Mouse (Mus musculus): ENCODE measurements around the gene Gm525. TPM values are rescaled to one million over a fixed set of nuclear protein-coding genes. Genes with fewer than 3 reads are reported as not detected.
A peak's percentile ranks its signal among the peaks of the same experiment; 100 is the strongest.
"Not testable (repeated sequence)": the region's sequence is repeated elsewhere in the genome, so short reads cannot be mapped to it uniquely, and the experiment has no call there.

The Gm525 gene
- total RNA-seq (2017): not detected in 2 replicates

DNA sequence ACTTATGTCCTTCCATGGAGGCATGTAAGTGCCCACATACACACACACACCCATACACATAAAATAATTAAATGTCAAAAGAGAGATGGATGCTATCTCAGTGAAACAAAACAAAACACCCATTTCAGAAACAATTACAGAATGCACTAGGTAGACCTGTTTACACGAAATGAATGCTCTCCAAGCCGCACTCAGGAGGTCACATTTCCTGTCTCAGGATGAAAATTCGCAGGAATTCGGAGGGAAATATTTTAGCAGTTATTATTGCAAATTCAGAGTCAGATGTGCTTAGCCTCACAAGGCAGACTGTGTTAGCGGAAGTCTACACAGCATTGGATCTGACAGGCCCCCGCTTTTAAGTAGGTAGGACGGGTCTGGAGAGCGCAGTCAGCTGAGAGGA, at the start of gene Gm525:
Gm525 (plus strand) TSS at position 301 of the 400 bp plus-strand sequence.
- no peak for ATAC-seq (replicated peaks; ENCODE audit: low read depth, poor library complexity, severe bottlenecking)

DNA sequence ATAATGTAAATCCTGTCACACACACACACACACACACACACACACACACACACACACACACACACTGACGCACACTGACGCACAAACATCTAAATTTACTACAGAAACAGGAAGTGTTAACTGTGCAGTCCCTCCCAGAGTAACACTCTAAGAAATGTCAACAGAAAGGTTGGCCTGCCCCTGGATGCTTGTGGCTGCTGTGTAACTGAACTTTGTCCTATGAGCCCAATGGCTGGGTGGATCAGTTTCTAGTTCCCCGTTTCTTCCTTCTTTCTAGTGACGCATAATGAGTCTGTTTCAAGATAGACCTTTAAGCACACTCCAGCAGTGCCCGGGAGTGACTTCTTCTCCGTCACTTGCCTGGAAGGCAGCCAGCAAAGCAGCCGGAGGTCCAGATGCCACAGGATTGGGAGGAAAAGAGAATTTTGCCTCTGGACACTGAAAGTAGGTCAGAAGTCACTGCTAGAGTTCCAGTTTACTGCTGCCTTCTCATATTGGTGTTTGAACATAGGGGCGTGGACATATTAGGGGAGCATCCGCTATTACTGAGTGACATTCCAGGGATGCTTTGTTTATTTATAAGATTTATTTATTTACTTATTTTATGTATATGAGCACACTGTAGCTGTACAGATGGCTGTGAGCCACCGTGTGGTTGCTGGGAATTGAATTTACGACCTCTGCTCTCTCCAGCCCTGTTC, 49.3 kb upstream of the Gm525 start:
- peak; percentile 79 for ATAC-seq (replicated peaks; ENCODE audit: low read depth, poor library complexity, severe bottlenecking)

DNA sequence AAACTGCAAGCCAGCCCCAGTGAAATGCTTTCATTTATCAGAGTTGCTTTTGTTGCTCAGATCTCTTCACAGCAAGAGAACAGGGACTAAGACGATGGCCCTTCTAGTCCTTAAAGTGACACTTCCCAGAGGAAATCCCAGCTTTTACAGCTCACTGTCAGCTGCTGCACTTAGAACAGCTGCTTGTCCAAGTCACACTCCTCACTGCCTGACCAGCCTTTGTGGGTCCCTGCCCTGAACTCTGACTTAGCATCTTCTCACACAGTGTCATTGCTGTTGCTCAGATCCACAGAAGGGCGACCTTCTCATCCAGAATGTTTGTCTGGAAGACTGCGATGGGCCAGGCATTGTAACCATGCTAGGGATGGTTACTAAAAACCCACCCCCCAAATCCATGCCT, 48.0 kb upstream of the Gm525 start:
- ATAC-seq (replicated peaks; ENCODE audit: low read depth, poor library complexity, severe bottlenecking): no peak

- no peak for ATAC-seq (replicated peaks; ENCODE audit: low read depth, poor library complexity, severe bottlenecking)
Measured at GRCm38 (mm10) chr11:89026117-89026516, 47.5 kb upstream of the Gm525 start.

DNA sequence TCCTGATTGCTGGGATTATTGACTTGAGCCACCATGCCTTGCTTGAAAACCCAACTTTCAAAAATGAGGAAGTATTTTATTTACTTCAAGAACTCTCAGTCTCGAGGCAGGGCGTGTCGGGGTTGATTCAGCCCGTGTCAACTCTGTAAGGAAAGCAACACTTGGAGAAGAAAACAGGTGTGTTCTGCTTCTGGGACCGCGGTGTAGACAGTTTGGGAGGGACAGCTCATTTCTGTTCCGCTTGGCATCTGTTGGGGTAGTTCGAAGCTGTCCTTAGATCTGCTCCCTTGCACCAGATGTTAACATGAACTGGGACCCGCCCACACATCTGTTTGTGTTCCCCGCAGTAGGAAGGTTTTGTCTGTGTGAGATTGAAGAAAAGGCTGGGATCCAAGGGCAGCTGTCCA, 45.7 kb upstream of the Gm525 start:
- ATAC-seq (replicated peaks; ENCODE audit: low read depth, poor library complexity, severe bottlenecking): peak; percentile 20

DNA sequence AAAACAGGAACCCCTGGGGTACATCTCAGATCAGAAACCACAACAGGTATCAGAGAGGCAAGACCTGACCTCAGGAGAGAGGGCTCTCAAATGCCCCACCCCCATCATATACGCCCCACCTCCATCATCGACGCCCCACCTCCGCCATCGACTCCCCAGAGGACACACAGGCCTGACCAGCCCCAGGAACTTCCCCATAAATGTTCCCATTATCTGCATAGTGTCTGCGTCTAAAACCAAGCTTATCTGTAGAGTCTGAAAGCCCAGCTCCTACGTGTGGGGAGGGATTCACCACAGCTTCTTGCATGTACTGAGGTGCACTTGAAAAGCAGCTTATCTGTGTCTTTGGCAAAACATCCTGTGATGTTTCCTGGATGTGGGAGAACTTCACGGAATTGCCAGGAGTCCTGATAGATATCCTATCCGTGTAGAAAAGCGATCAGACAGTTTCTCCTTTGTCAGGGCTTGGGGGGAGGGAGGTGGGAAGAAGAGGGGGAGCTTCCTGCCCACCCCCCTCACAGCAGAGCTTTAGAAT, 44.7 kb upstream of the Gm525 start:
- ATAC-seq (replicated peaks; ENCODE audit: low read depth, poor library complexity, severe bottlenecking): peak; percentile 68

DNA sequence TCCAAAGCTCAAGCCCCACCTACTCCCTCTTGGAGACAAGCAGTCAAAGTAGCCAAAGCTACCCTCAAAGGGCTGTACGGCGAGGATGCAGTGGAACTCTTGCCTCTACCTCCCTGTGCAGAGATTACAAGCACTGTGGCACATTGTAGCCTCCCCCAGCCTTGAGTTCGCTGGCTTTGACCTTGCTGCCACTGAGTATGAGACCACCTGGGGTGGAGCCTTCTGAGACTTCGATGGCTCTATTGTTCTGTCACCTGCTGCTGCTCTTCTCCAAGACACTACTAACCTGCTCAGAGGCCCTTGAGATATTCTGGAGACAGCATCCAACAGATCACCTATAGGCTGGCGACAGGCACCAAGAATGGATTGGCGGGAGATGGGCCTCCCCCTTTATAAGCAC, 43.1 kb upstream of the Gm525 start:
- no peak for ATAC-seq (replicated peaks; ENCODE audit: low read depth, poor library complexity, severe bottlenecking)

DNA sequence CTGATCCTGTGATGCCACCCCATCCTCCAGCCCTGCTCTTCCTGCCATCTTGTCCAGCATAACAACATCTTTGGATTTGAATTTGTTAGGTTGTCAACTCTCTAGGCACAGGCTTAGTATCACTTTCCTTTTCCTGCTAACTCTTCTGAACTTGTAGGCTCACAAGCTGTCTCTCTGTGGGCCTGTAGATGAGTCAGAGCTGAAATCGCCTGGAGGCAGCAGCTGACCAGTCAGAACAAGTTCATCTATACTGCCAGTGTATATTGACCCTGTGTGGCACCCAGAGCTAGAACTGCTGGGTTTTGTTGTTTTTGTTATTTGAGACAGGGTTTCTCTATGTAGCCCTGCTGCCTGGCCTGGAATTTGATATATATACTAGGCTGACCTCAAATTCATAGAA, 42.5 kb upstream of the Gm525 start:
- ATAC-seq (replicated peaks; ENCODE audit: low read depth, poor library complexity, severe bottlenecking): no peak

- ATAC-seq (replicated peaks; ENCODE audit: low read depth, poor library complexity, severe bottlenecking): no peak
Measured at GRCm38 (mm10) chr11:89034592-89034991, 39.0 kb upstream of the Gm525 start.

DNA sequence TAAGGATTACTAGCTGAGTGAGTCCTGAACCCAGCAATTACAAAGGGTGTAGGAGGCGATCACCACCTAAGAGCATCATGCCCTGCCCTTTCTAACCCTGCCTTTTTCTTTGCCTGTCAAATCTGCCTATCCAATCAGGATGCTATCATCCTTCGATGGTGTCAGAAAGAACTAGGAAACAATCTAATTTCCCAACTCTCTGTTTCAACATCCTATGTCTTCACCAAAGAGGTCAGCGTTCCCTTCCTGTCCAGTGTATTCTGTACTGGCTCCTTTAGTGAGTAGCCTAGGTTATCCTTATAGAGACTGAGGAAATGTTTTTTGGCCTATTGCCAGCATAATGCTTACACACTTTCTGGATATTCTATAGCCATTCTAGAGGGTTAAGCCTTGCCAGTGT, 38.1 kb upstream of the Gm525 start:
- no peak for ATAC-seq (replicated peaks; ENCODE audit: low read depth, poor library complexity, severe bottlenecking)

DNA sequence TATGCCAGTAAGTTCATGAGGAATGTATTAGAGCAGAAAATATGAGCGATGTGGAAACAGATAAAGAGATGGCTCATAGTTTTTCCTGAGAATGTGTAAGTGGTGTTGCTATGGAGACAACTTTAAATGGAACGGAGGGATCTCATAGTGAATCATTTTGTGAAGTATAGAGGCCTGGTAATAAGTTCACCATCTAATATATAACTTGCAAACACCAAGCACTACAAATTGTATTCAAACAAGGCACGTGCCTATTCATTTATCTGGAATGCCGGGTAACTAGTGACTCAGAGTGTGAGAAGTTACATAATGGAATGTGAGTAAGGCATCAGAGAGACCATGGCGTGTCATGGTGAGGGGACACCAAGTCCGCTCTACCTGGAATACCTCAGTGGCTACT, 35.1 kb upstream of the Gm525 start:
- ATAC-seq (replicated peaks; ENCODE audit: low read depth, poor library complexity, severe bottlenecking): no peak

DNA sequence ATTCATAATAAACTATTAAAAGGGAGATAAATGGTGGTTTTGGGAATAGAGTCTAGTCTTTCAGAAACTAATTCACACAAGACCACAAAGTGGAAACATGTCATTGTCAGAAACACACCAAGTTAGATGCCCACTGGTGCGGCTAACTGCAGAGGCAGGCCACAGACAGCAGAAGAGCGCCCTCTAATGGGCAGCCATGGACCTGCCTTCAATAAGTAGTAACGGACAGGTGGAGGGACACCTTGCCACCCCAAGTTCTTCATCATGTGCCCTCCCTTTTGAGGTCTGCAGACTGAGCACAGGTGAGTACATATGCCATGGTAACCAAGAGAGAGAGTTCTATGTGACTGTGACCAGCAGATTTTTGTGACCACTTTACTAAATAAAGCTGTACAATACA, 34.3 kb upstream of the Gm525 start:
- peak; percentile 83 for ATAC-seq (replicated peaks; ENCODE audit: low read depth, poor library complexity, severe bottlenecking)

GRCm38 (mm10) chr11:89041073-89041472, 32.6 kb upstream of the Gm525 start:
- not testable (repeated sequence) for ATAC-seq (replicated peaks; ENCODE audit: low read depth, poor library complexity, severe bottlenecking)

DNA sequence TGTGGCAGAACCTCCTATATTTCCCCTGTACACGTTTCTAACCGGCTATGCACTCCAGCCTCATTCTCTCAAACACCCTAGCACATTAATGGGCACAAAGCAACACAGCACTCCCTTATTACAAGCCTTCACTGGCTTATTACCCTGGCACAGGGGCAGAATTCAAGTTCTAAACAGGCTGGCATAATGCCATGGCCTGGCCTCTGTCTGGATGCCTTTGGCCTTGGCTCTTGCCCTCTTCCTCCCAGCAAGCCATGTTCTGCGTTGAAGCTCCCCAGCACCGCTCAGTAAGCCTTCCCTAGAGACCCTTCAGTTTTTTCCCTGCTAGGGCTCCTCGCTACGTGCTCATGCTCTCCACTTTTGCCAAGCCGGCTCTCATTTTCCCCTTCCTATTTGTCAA, 30.6 kb upstream of the Gm525 start:
- ATAC-seq (replicated peaks; ENCODE audit: low read depth, poor library complexity, severe bottlenecking): no peak

DNA sequence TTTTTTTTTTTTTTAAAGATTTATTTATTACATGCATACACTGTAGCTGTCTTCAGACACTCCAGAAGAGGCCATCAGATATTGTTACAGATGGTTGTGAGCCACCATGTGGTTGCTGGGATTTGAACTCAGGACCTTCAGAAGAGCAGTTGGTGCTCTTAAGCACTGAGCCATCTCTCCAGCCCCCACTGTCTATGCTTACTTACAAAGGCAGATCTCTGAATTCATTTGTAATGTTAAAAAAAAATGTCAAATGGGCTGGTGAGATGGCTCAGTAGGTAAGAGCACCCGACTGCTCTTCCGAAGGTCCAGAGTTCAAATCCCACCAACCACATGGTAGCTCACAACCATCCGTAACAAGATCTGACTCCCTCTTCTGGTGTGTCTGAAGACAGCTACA, 28.1 kb upstream of the Gm525 start:
- not testable (repeated sequence) for ATAC-seq (replicated peaks; ENCODE audit: low read depth, poor library complexity, severe bottlenecking)

GRCm38 (mm10) chr11:89046021-89046420, 27.6 kb upstream of the Gm525 start:
- ATAC-seq (replicated peaks; ENCODE audit: low read depth, poor library complexity, severe bottlenecking): no peak

GRCm38 (mm10) chr11:89051767-89052166, 21.9 kb upstream of the Gm525 start:
- ATAC-seq (replicated peaks; ENCODE audit: low read depth, poor library complexity, severe bottlenecking): 0 out of 2 replicates have a peak, but pooled peaks have one; percentile 25

DNA sequence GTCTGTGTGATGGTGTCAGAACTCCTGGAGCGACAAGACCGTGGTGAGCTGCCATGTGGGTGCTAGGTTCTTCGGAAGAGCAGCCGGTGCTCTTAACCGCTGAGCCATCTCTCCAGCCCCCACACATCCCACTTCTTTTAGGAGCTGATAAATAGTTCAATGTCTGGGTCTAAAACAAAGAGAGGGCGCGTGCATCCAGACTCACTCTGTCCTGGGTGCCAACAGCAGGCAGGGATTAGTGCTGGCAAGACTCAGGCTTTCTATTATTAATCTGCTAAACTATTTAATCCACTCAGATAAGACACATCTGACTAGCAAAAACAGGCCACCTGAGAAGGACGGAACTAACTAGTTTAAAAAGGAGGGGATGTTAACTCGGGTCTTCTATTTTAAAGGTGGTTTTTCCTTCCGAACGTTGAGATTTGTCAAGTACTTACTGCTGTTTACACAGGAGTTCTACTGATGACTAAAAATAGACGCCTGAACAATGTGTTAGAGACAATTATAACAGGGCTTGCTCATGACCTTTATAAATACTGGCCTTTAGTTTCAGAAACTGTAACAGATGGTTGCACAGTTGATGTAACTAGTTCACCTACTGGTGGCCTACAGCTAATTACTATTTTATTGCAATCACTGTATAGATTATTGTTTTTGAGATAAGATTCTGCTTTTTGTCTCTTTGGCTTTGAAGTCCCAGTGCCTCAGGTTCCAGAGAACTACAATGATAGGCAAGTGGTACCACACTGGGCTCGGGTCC, 17.5 kb upstream of the Gm525 start:
- no peak for ATAC-seq (replicated peaks; ENCODE audit: low read depth, poor library complexity, severe bottlenecking)

DNA sequence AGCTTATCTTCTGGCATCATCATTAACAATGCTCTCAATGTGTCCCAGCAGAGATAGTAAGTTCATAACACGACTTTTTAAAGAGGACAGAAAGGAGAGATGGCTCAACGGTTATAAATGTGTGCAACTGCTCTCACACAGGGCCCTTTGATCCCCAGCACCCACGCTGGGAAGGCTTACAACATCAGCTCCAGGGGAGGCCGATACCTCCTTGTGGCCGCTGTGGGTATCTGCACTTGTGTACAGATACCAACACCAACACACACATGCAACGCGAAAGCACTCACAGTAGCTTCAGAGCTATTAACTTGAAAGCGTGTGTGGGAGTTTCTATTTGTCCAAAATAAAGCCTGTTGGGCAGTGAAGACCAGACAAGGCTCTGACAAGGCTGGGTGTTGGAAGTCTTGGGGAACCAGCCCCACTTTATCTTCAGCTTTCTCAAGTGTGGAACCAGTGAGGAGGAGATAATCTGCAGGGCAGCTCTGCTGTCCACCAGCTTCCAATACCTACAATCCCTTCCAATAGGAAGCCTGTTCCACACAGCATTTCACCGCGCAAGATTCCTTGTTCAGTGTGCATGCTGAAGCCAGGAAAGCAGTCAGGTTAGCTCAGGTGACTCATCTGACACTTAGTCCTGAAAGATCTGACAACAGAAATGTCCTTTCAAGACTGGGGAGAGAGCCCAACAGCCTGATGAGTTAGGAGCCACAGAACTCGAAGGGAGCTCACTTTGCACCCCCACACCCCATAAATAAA, 14.9 kb upstream of the Gm525 start:
- no peak; the same call in 1 of the 2 replicates for ATAC-seq (replicated peaks; ENCODE audit: low read depth, poor library complexity, severe bottlenecking)

DNA sequence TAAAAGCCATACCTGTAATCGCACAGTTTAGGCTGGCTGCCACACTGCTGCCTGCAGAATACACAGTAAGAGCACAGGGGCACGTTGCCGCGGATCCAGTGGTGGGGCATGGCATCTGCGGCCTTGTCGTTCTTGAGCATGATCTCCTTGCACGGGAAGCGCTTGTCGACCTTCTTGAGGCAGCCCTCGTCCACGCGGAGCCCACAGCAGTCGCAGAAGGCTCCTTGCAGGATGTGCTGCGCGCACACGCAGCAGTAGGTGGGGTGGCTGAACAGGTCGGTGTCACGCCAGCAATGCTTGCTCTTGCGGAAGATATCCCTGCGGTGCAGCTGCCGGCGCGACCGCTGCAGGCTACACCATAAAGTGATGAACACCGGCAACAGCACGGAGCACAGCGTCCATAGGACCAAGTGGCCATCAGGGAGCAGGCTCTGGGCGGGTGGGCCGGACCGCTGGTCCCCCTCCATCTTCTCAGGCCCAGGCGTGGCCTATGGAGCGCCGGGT, 13.7 kb upstream of the Gm525 start:
- ATAC-seq (replicated peaks; ENCODE audit: low read depth, poor library complexity, severe bottlenecking): peak; percentile 45
